Mouse (Mus musculus): ENCODE measurements around the gene Dntt. TPM values are rescaled to one million over a fixed set of nuclear protein-coding genes. Genes with fewer than 3 reads are reported as not detected.

Gene Dntt
- total RNA-seq, 2 experiments from 2014 or later: not detected

GRCm38 (mm10) chr19:41047437-41048186 is 18.5 kb downstream of the Dntt start:
- peak; percentile 14 to 22 for DNase-seq (ENCODE audit: low spot score in 2 of 2)
- intact Hi-C loops (cut with DNase I): no loop called here

- DNase-seq (ENCODE audit: low spot score in 2 of 2): no peak
- intact Hi-C loops (cut with DNase I): no loop called here
These were observed 19.1 kb downstream of the Dntt start for GRCm38 (mm10) chr19:41048187-41048559.

GRCm38 (mm10) chr19:41051714-41052113 is 22.6 kb downstream of the Dntt start:
- no peak for DNase-seq (ENCODE audit: low spot score in 2 of 2)
- intact Hi-C loops (cut with DNase I): no loop called here

- no peak for DNase-seq (ENCODE audit: low spot score in 2 of 2)
- intact Hi-C loops (cut with DNase I): no loop called here
These were observed 23.2 kb downstream of the Dntt start for GRCm38 (mm10) chr19:41052247-41052646.

- DNase-seq (ENCODE audit: low spot score in 2 of 2): peak in 1 of 2 experiments; percentile 13
- intact Hi-C loops (cut with DNase I): no loop called here
These were observed 24.5 kb downstream of the Dntt start for GRCm38 (mm10) chr19:41053530-41053929.

GRCm38 (mm10) chr19:41054702-41055101 is 25.6 kb downstream of the Dntt start:
- DNase-seq (ENCODE audit: low spot score in 2 of 2): no peak
- intact Hi-C loops (cut with DNase I): no loop called here

- DNase-seq (ENCODE audit: low spot score in 2 of 2): peak; percentile 95
These were observed 42.4 kb downstream of the Dntt start for GRCm38 (mm10) chr19:41071500-41071899.

GRCm38 (mm10) chr19:41073746-41074455 is 44.8 kb downstream of the Dntt start:
- intact Hi-C loops (cut with DNase I): no loop called here
- DNase-seq (ENCODE audit: low spot score in 2 of 2): no peak

More at GRCm38 (mm10) chr19:41071500-41071899, 42.4 kb downstream of the Dntt start:
- intact Hi-C loops (cut with DNase I): no loop called here

- no peak for DNase-seq (ENCODE audit: low spot score in 2 of 2)
- intact Hi-C loops (cut with DNase I): no loop called here
These were observed 47.8 kb downstream of the Dntt start, which contains the start of gene Opalin for GRCm38 (mm10) chr19:41076906-41077305. TSS of gene Opalin (minus strand) at chr19:41077113.

- DNase-seq (ENCODE audit: low spot score in 2 of 2): no peak
- intact Hi-C loops (cut with DNase I): loop anchor here (10.0 kb wide), 1 partner anchor 403 kb away; the partner anchor contains the start of gene Lcor
These were observed 52.5 kb downstream of the Dntt start for GRCm38 (mm10) chr19:41081589-41081988.

- DNase-seq (ENCODE audit: low spot score in 2 of 2): no peak
- intact Hi-C loops (cut with DNase I): loop anchor here (10.0 kb wide), 1 partner anchor 401 kb away; the partner anchor contains the start of gene Lcor
These were observed 54.6 kb downstream of the Dntt start for GRCm38 (mm10) chr19:41083646-41084045.

- no peak for DNase-seq (ENCODE audit: low spot score in 2 of 2)
- intact Hi-C loops (cut with DNase I): loop anchor here (5.0 to 10.0 kb wide), 3 partner anchors 156 to 681 kb away; partner anchors contain the start of gene Lcor
These were observed 57.2 kb downstream of the Dntt start for GRCm38 (mm10) chr19:41086289-41086688.

GRCm38 (mm10) chr19:41086700-41087099 is 57.6 kb downstream of the Dntt start:
- DNase-seq (ENCODE audit: low spot score in 2 of 2): peak; percentile 91 to 92
- intact Hi-C loops (cut with DNase I): loop anchor here (5.0 to 10.0 kb wide), 3 partner anchors 156 to 681 kb away; partner anchors contain the start of gene Lcor

- DNase-seq (ENCODE audit: low spot score in 2 of 2): no peak
- intact Hi-C loops (cut with DNase I): loop anchor here (5.0 to 10.0 kb wide), 3 partner anchors 154 to 679 kb away; partner anchors contain the start of gene Lcor
These were observed 58.8 kb downstream of the Dntt start for GRCm38 (mm10) chr19:41087901-41088300.

GRCm38 (mm10) chr19:41088491-41088890 is 59.4 kb downstream of the Dntt start:
- DNase-seq (ENCODE audit: low spot score in 2 of 2): no peak
- intact Hi-C loops (cut with DNase I): loop anchor here (5.0 to 10.0 kb wide), 3 partner anchors 154 to 679 kb away; partner anchors contain the start of gene Lcor

- peak; percentile 81 to 84 for DNase-seq (ENCODE audit: low spot score in 2 of 2)
- intact Hi-C loops (cut with DNase I): loop anchor here (5.0 to 10.0 kb wide), 3 partner anchors 152 to 677 kb away; partner anchors contain the start of gene Lcor
These were observed 60.8 kb downstream of the Dntt start for GRCm38 (mm10) chr19:41089833-41090232.

- no peak for DNase-seq (ENCODE audit: low spot score in 2 of 2)
- intact Hi-C loops (cut with DNase I): no loop called here
These were observed 62.8 kb downstream of the Dntt start for GRCm38 (mm10) chr19:41091901-41092300.

- DNase-seq (ENCODE audit: low spot score in 2 of 2): no peak
- intact Hi-C loops (cut with DNase I): no loop called here
These were observed 68.0 kb downstream of the Dntt start for GRCm38 (mm10) chr19:41097038-41097437.

GRCm38 (mm10) chr19:41100863-41101262 is 71.8 kb downstream of the Dntt start:
- intact Hi-C loops (cut with DNase I): no loop called here
- DNase-seq (ENCODE audit: low spot score in 2 of 2): no peak

GRCm38 (mm10) chr19:41101390-41101789 is 72.3 kb downstream of the Dntt start:
- intact Hi-C loops (cut with DNase I): no loop called here
- DNase-seq (ENCODE audit: low spot score in 2 of 2): peak; percentile 66 to 78

Data from left cerebral cortex, postnatal 14 days (tissue).